Mouse (Mus musculus) liver, adult 2 months (tissue): ENCODE results near the gene Zwilch.

Source experiments
- CTCF ChIP-seq: fragments of 200-500 bp; IDR thresholded peaks from 2 replicates; pipeline ENCODE4 v1.5.1; 2011; ENCODE audit warnings: low read depth, low read length, control low read depth
- POLR2A ChIP-seq: fragments of 200-500 bp; IDR thresholded peaks from 2 replicates; pipeline ENCODE4 v1.6.1; 2011; ENCODE audit warnings: low read length, control low read depth; ENCODE audit not compliant: insufficient read depth; ENCODE audit errors: extremely low read depth

DNA sequence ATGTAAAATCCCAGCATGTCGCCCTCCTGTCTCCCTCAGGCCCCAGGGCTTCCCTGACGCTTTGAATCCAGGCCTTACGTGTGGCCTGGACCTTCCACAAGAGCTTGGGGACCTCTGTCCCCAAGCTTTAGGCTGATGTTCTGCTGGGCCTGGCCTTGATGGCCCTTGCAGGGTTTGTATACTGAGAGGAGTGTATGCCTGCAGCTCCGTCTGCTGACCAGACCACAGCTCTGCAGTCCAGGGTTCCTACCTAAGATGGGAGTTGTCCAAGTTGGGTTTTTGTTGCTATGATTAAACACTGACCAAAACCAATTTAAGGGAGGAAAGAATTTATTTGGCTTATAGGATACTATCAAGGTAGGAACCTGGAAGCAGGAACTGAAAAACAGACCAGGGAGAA lies 74.6 kb downstream of the Zwilch start:
- TF ChIP-seq POLR2A (no peak), CTCF (peak; percentile 60)
